In genomic region chr4:94349273-94349672, GRCm38 (mm10) we compare ENCODE assay signal across 9 mouse cellular contexts.
DNase-seq lines count a peak whose midpoint lies in the region; ATAC-seq and TF ChIP-seq lines count a peak whose summit lies in the region.
"Had no signal": no experiment of that assay in that cellular context is flagged by ENCODE, and none has a peak within 500 bp of the region (broad histone marks: within the 10 kb centered on the region; RNA-seq: fewer than 3 reads in every experiment).

No protein-coding gene starts in this region.

- no peak overlapping the region for H3K27ac ChIP-seq in MEL (ENCODE audit: control insufficient read depth, low read depth, low read length)

- no peak for ATAC-seq in CD4-positive, CD25-positive, alpha-beta regulatory T cell, adult 4 months

- H3K79me2 ChIP-seq in MEL (ENCODE audit: control insufficient read depth, insufficient read depth, low read length, poor library complexity): no peaks in the 10 kb centered on the region

- no peaks in the 10 kb centered on the region for H3K4me1 ChIP-seq in MEL (ENCODE audit: control insufficient read depth in 1 of 2, insufficient read depth in 2 of 2, low read length in 2 of 2)

- no peaks in the 10 kb centered on the region for H3K9me3 ChIP-seq in MEL (replicated peaks; ENCODE audit: insufficient read depth, low read length)

- H3K27me3 ChIP-seq in MEL (ENCODE audit: control insufficient read depth in 1 of 2, insufficient read depth in 2 of 2, low read length in 2 of 2): no peaks in the 10 kb centered on the region

- no peak for TF ChIP-seq POLR2A in MEL (IDR thresholded peaks at IDR 0.05; ENCODE audit: control insufficient read depth in 1 of 2, insufficient read depth in 1 of 2, low read depth in 1 of 2, low read length in 2 of 2, poor library complexity in 1 of 2)

- no peak for TF ChIP-seq EP300 in MEL (IDR thresholded peaks at IDR 0.05; ENCODE audit: low read depth in 1 of 2, low read length in 2 of 2)

- peak; percentile 7 to 10 for DNase-seq in cerebellum, postnatal 10 days
- no peak for DNase-seq in cerebellum, postnatal 4 days (ENCODE audit: low spot score in 2 of 2)
- peak; percentile 21 for DNase-seq in layer of hippocampus, adult 11-12 months (ENCODE audit: low spot score)
- no peak for DNase-seq in layer of hippocampus, adult 9-10 months (ENCODE audit: low spot score)
- DNase-seq in MEL (ENCODE audit: low read depth, low spot score): peak; percentile 12
- DNase-seq in frontal cortex, postnatal 10 days (ENCODE audit: low spot score in 2 of 2): peak; percentile 5 to 16
- DNase-seq in spleen, adult 12 weeks (ENCODE audit: low spot score): no peak
- DNase-seq: cerebellum, adult 11 months had no signal

- TF ChIP-seq CTCF in MEL (IDR thresholded peaks at IDR 0.05 in 2 of 3, conservative IDR thresholded peaks at IDR 0.05 in 1 of 3; ENCODE audit: control insufficient read depth in 1 of 3, insufficient read depth in 1 of 3, low read depth in 2 of 3, low read length in 3 of 3, poor library complexity in 1 of 3, severe bottlenecking in 1 of 3): peak in 2 of 3 experiments; percentile 29 to 32; a peak in 3 of 6 replicates

- H3K9ac ChIP-seq in MEL (ENCODE audit: control insufficient read depth, low read depth, low read length, poor library complexity, severe bottlenecking): no peak overlapping the region

- peak; percentile 38 for TF ChIP-seq RAD21 in MEL (IDR thresholded peaks at IDR 0.05; ENCODE audit: low read depth, low read length)

- H3K4me3 ChIP-seq in MEL (ENCODE audit: control insufficient read depth in 1 of 2, insufficient read depth in 1 of 2, low read depth in 2 of 2, low read length in 2 of 2): no peak overlapping the region

- H3K36me3 ChIP-seq in MEL (ENCODE audit: control insufficient read depth in 1 of 2, insufficient read depth in 2 of 2, low read length in 2 of 2): no peaks in the 10 kb centered on the region

TF ChIP-seq in MEL, 35 proteins besides CTCF, POLR2A, EP300 and RAD21:
- no peak for TF ChIP-seq ETS1 (IDR thresholded peaks at IDR 0.05; ENCODE audit: low read depth, low read length)
- TF ChIP-seq ZC3H11A (IDR thresholded peaks at IDR 0.05; ENCODE audit: low read depth, low read length): peak; percentile 2; the same call in 1 of the 2 replicates
- TF ChIP-seq SMC3 (IDR thresholded peaks at IDR 0.05; ENCODE audit: low read depth, low read length): peak; percentile 36
- no peak for TF ChIP-seq MXI1 (IDR thresholded peaks at IDR 0.05; ENCODE audit: low read depth, low read length)

Comparison
In these comparisons a context has a peak if more than half of its experiments do, and no peak if none do; other contexts are left out.
1. DNase-seq: peak in cerebellum, postnatal 10 days (2 of 2), layer of hippocampus, adult 11-12 months (single experiment), MEL (single experiment) and frontal cortex, postnatal 10 days (2 of 2); none in cerebellum, postnatal 4 days (0 of 2), layer of hippocampus, adult 9-10 months (single experiment) and spleen, adult 12 weeks (single experiment).